Mouse (Mus musculus): Measurements from ENCODE around the gene Mea1. TPM values are rescaled to one million over a fixed set of nuclear protein-coding genes. Genes with fewer than 3 reads are reported as not detected.

The Mea1 gene
- polyA plus RNA-seq, 1 experiment from 2014 or later: 162 TPM

GRCm38 (mm10) chr17:46714756-46715481, 36.3 kb downstream of the Mea1 start:
- peaks cover 10% of the 10 kb centered on the region for H3K4me1 ChIP-seq (ENCODE audit: control insufficient read depth, insufficient read depth, low read length)
- no peak overlapping the region for H3K4me2 ChIP-seq (replicated peaks; ENCODE audit: low read depth, low read length)
- no peak overlapping the region for H3K4me3 ChIP-seq (ENCODE audit: low read depth, low read length)
- ATAC-seq (ENCODE audit: insufficient number of reproducible peaks, insufficient read depth, low FRiP score, low read depth): no peak
- WGBS: 92% methylated on average over 11 of the region's 11 CpGs
- no peak overlapping the region for H3K9ac ChIP-seq (replicated peaks; ENCODE audit: low read depth, low read length)
- H3K27me3 ChIP-seq (ENCODE audit: control insufficient read depth, insufficient read depth, low read length): no peaks in the 10 kb centered on the region
- H3K36me3 ChIP-seq (ENCODE audit: control insufficient read depth, insufficient read depth, low read length): peaks cover 30% of the 10 kb centered on the region
- no peak overlapping the region for H3K27ac ChIP-seq (ENCODE audit: low read length)
- H3K9me3 ChIP-seq (ENCODE audit: control insufficient read depth, low read depth, low read length): no peaks in the 10 kb centered on the region

DNA sequence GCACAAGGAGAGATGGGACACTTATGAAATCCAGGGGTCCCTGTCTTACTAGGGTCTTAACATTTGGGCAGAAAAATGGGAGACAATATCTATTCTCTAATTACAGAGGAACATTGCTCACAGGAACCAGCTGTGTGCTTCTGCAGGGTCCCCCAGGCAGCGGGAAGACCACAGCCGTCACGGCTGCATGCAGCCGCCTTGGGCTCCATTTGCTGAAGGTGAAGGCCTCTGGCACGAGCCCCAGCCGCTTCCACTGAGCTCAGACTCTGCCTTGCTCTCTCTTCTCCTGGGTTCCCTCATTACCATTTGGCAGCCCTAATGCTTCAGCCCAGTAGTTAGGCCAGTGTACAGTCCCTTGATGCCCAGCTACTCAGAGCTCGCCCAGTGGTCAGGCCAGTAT, 42.5 kb downstream of the Mea1 start:
- no peak for ATAC-seq (ENCODE audit: insufficient number of reproducible peaks, insufficient read depth, low FRiP score, low read depth)
- no peak overlapping the region for H3K4me2 ChIP-seq (replicated peaks; ENCODE audit: low read depth, low read length)
- H3K36me3 ChIP-seq (ENCODE audit: control insufficient read depth, insufficient read depth, low read length): peaks cover 19% of the 10 kb centered on the region
- H3K4me1 ChIP-seq (ENCODE audit: control insufficient read depth, insufficient read depth, low read length): no peaks in the 10 kb centered on the region
- no peaks in the 10 kb centered on the region for H3K27me3 ChIP-seq (ENCODE audit: control insufficient read depth, insufficient read depth, low read length)
- H3K9ac ChIP-seq (replicated peaks; ENCODE audit: low read depth, low read length): no peak overlapping the region
- H3K4me3 ChIP-seq (ENCODE audit: low read depth, low read length): no peak overlapping the region
- no peak overlapping the region for H3K27ac ChIP-seq (ENCODE audit: low read length)
- no peaks in the 10 kb centered on the region for H3K9me3 ChIP-seq (ENCODE audit: control insufficient read depth, low read depth, low read length)
- 90% methylated on average over 7 of the region's 7 CpGs for WGBS

GRCm38 (mm10) chr17:46724477-46725084, 46.0 kb downstream of the Mea1 start:
- Histone ChIP-seq H3K4me2 (replicated peaks; ENCODE audit: low read depth, low read length) (no peak overlapping the region), H3K9me3 (ENCODE audit: control insufficient read depth, low read depth, low read length) (no peaks in the 10 kb centered on the region), H3K9ac (replicated peaks; ENCODE audit: low read depth, low read length) (no peak overlapping the region), H3K36me3 (ENCODE audit: control insufficient read depth, insufficient read depth, low read length) (peaks cover 10% of the 10 kb centered on the region; the same call in 1 of the 2 replicates), H3K4me3 (ENCODE audit: low read depth, low read length) (no peak overlapping the region), H3K27me3 (ENCODE audit: control insufficient read depth, insufficient read depth, low read length) (0 out of 2 replicates have a peak, but pooled peaks cover 4% of the 10 kb centered on the region), H3K4me1 (ENCODE audit: control insufficient read depth, insufficient read depth, low read length) (no peaks in the 10 kb centered on the region), H3K27ac (ENCODE audit: low read length) (no peak overlapping the region)
- ATAC-seq (ENCODE audit: insufficient number of reproducible peaks, insufficient read depth, low FRiP score, low read depth): no peak
- WGBS: 83% methylated on average over 15 of the region's 20 CpGs

DNA sequence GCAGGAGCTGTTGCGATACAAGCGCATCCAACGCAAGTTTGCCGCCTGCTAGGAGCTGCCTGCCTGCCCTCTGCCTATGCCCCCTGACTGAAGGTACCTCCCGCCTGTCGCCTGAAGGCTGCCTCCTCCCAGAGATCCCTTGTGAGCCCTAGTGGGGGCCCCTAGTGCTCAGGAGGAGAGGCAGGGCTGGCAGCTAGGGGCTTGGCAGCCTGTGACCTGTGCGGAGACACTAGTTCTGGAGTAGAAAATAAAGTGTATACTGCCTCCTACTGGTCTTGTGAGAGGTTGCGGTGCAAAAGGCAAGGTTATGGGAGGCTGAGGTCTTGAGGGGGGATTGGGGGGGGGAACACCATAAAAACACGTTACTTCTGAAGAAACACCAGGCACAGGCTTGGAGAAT, 46.7 kb downstream of the Mea1 start:
- Histone ChIP-seq H3K27ac (ENCODE audit: low read length) (no peak overlapping the region), H3K4me2 (replicated peaks; ENCODE audit: low read depth, low read length) (no peak overlapping the region), H3K36me3 (ENCODE audit: control insufficient read depth, insufficient read depth, low read length) (peaks cover 10% of the 10 kb centered on the region; the same call in 1 of the 2 replicates), H3K4me1 (ENCODE audit: control insufficient read depth, insufficient read depth, low read length) (no peaks in the 10 kb centered on the region), H3K9ac (replicated peaks; ENCODE audit: low read depth, low read length) (no peak overlapping the region), H3K9me3 (ENCODE audit: control insufficient read depth, low read depth, low read length) (no peaks in the 10 kb centered on the region), H3K27me3 (ENCODE audit: control insufficient read depth, insufficient read depth, low read length) (0 out of 2 replicates have a peak, but pooled peaks cover 4% of the 10 kb centered on the region), H3K4me3 (ENCODE audit: low read depth, low read length) (no peak overlapping the region)
- no peak for ATAC-seq (ENCODE audit: insufficient number of reproducible peaks, insufficient read depth, low FRiP score, low read depth)
- 49% methylated on average over 9 of the region's 9 CpGs for WGBS

DNA sequence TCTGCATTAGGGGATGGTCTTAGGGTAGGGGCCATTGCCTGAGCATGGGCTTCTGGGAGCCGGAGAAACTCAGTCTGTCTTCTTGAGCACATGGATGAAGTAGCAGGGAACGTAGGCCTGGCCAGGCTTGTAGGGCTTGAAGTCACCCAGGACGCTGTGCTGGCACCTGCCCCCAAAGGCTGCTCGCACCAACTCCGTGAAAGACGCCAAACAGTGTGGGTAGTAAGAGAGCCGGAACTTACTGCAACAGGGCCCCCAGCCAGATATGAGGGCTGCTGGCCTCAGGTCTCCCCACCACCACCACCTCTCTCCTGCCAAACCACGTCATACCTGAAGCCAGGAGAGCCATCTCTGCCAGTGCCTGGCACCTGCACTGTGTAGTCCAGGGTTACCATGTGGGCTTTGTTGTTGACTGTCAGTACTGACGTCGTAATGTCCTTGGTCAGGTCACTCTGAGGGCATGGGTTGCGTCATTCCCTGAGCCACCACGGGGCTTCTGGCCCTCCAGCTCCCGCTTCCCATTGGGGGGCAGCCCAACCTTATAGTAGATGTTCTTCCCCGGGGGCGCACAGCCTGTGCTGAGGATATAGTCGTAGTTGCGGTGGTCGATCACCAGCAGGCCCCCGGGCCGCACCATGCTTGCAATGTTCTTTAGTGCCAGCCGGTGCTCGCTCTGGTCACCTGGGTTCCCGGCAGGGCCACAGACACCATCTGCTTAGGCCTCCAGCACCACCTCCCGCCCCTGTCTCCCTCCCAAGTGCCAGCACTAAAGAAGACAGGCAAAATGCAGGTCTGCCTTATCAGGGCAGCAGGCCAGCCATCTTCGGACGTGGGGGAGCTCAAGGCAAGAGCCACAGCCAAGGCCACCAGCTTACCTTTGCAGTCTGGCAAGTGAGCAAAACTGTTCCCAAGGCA, 47.4 kb downstream of the Mea1 start:
- Histone ChIP-seq H3K4me3 (ENCODE audit: low read depth, low read length) (no peak overlapping the region), H3K4me1 (ENCODE audit: control insufficient read depth, insufficient read depth, low read length) (no peaks in the 10 kb centered on the region), H3K9me3 (ENCODE audit: control insufficient read depth, low read depth, low read length) (no peaks in the 10 kb centered on the region), H3K9ac (replicated peaks; ENCODE audit: low read depth, low read length) (no peak overlapping the region), H3K27me3 (ENCODE audit: control insufficient read depth, insufficient read depth, low read length) (0 out of 2 replicates have a peak, but pooled peaks cover 4% of the 10 kb centered on the region), H3K27ac (ENCODE audit: low read length) (no peak overlapping the region), H3K36me3 (ENCODE audit: control insufficient read depth, insufficient read depth, low read length) (peaks cover 10% of the 10 kb centered on the region; the same call in 1 of the 2 replicates), H3K4me2 (replicated peaks; ENCODE audit: low read depth, low read length) (no peak overlapping the region)
- 94% methylated on average over 26 of the region's 26 CpGs for WGBS
- no peak for ATAC-seq (ENCODE audit: insufficient number of reproducible peaks, insufficient read depth, low FRiP score, low read depth)

- WGBS: 87% methylated on average over 11 of the region's 11 CpGs
- Histone ChIP-seq H3K27me3 (ENCODE audit: control insufficient read depth, insufficient read depth, low read length) (0 out of 2 replicates have a peak, but pooled peaks cover 4% of the 10 kb centered on the region), H3K4me3 (ENCODE audit: low read depth, low read length) (no peak overlapping the region), H3K27ac (ENCODE audit: low read length) (no peak overlapping the region), H3K4me2 (replicated peaks; ENCODE audit: low read depth, low read length) (no peak overlapping the region), H3K36me3 (ENCODE audit: control insufficient read depth, insufficient read depth, low read length) (peaks cover 7% of the 10 kb centered on the region; the same call in 1 of the 2 replicates), H3K4me1 (ENCODE audit: control insufficient read depth, insufficient read depth, low read length) (no peaks in the 10 kb centered on the region), H3K9me3 (ENCODE audit: control insufficient read depth, low read depth, low read length) (no peaks in the 10 kb centered on the region), H3K9ac (replicated peaks; ENCODE audit: low read depth, low read length) (no peak overlapping the region)
- ATAC-seq (ENCODE audit: insufficient number of reproducible peaks, insufficient read depth, low FRiP score, low read depth): no peak
These were observed 48.7 kb downstream of the Mea1 start for GRCm38 (mm10) chr17:46727271-46727670.

- 0 out of 2 replicates have a peak, but pooled peaks cover 4% of the 10 kb centered on the region for H3K27me3 ChIP-seq (ENCODE audit: control insufficient read depth, insufficient read depth, low read length)
- H3K9ac ChIP-seq (replicated peaks; ENCODE audit: low read depth, low read length): no peak overlapping the region
These were observed 49.4 kb downstream of the Mea1 start for GRCm38 (mm10) chr17:46728021-46728420.

DNA sequence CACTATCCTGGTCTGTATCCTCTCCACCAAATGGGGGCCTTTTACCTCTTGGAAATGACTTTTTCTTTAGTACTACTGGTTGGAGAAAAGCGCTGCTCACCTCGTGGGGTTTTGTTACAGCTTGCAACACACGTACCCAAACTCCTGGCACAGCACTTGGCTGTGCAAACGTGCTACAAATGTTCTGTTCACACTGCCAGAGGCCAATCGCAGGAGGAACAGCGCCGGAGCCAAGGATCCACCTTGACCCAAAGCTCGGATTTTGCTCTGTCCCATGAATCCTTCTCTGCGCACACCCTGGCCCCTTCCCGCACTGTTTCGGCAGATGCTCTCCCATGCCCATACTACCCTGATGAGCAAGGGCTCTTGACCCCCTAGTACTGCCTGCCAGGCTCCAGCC, 49.9 kb downstream of the Mea1 start:
- H3K27ac ChIP-seq (ENCODE audit: low read length): no peak overlapping the region
- 0 out of 2 replicates have a peak overlapping the region, but pooled peaks have one; percentile 1 for H3K4me3 ChIP-seq (ENCODE audit: low read depth, low read length)
- no peaks in the 10 kb centered on the region for H3K4me1 ChIP-seq (ENCODE audit: control insufficient read depth, insufficient read depth, low read length)
- H3K27me3 ChIP-seq (ENCODE audit: control insufficient read depth, insufficient read depth, low read length): 0 out of 2 replicates have a peak, but pooled peaks cover 4% of the 10 kb centered on the region
- H3K36me3 ChIP-seq (ENCODE audit: control insufficient read depth, insufficient read depth, low read length): peaks cover 4% of the 10 kb centered on the region; the same call in 1 of the 2 replicates
- H3K9me3 ChIP-seq (ENCODE audit: control insufficient read depth, low read depth, low read length): no peaks in the 10 kb centered on the region
- H3K9ac ChIP-seq (replicated peaks; ENCODE audit: low read depth, low read length): no peak overlapping the region
- H3K4me2 ChIP-seq (replicated peaks; ENCODE audit: low read depth, low read length): peak overlapping the region; percentile 24; the same call in 1 of the 2 replicates
- 0 out of 2 replicates have a peak, but pooled peaks have one; percentile 2 for ATAC-seq (ENCODE audit: insufficient number of reproducible peaks, insufficient read depth, low FRiP score, low read depth)
- 43% methylated on average over 11 of the region's 11 CpGs for WGBS

More at GRCm38 (mm10) chr17:46728021-46728420, 49.4 kb downstream of the Mea1 start:
- H3K4me3 ChIP-seq (ENCODE audit: low read depth, low read length): no peak overlapping the region
- no peaks in the 10 kb centered on the region for H3K4me1 ChIP-seq (ENCODE audit: control insufficient read depth, insufficient read depth, low read length)
- H3K4me2 ChIP-seq (replicated peaks; ENCODE audit: low read depth, low read length): no peak overlapping the region
- peaks cover 7% of the 10 kb centered on the region; the same call in 1 of the 2 replicates for H3K36me3 ChIP-seq (ENCODE audit: control insufficient read depth, insufficient read depth, low read length)
- H3K27ac ChIP-seq (ENCODE audit: low read length): no peak overlapping the region
- H3K9me3 ChIP-seq (ENCODE audit: control insufficient read depth, low read depth, low read length): no peaks in the 10 kb centered on the region
- no peak for ATAC-seq (ENCODE audit: insufficient number of reproducible peaks, insufficient read depth, low FRiP score, low read depth)
- 46% methylated on average over 6 of the region's 6 CpGs for WGBS
